Mouse (Mus musculus) cerebellum, adult 11 months (tissue): ENCODE results near the gene Scn1b.
A peak's percentile ranks its signal among the peaks of the same experiment; 100 is the strongest.

ENCODE experiments used
- DNase-seq: peaks from one replicate; pipeline ENCODE4 v3.0.0; 2022

Gene Scn1b

GRCm38 (mm10) chr7:31114646-31115045, 12.2 kb downstream of the Scn1b start:
- no peak for DNase-seq

GRCm38 (mm10) chr7:31113800-31114199, 13.0 kb downstream of the Scn1b start:
- no peak for DNase-seq

GRCm38 (mm10) chr7:31112036-31112435, 14.8 kb downstream of the Scn1b start:
- no peak for DNase-seq

- no peak for DNase-seq
Measured at GRCm38 (mm10) chr7:31110861-31111385, 15.9 kb downstream of the Scn1b start.

- DNase-seq = no peak
Measured at GRCm38 (mm10) chr7:31109796-31110195, 17.0 kb downstream of the Scn1b start.

- peak; percentile 75 for DNase-seq
Measured at GRCm38 (mm10) chr7:31109091-31109490, 17.7 kb downstream of the Scn1b start.

GRCm38 (mm10) chr7:31107781-31108180, 19.0 kb downstream of the Scn1b start:
- DNase-seq = no peak

- DNase-seq = no peak
Measured at GRCm38 (mm10) chr7:31106166-31106565, 20.6 kb downstream of the Scn1b start.

GRCm38 (mm10) chr7:31105061-31105768, 21.6 kb downstream of the Scn1b start:
- no peak for DNase-seq

GRCm38 (mm10) chr7:31100786-31101185, 26.0 kb downstream of the Scn1b start:
- DNase-seq = no peak

- no peak for DNase-seq
Measured at GRCm38 (mm10) chr7:31099612-31099982, 27.2 kb downstream of the Scn1b start.

GRCm38 (mm10) chr7:31098697-31099611, 27.8 kb downstream of the Scn1b start:
- DNase-seq = no peak

- peak; percentile 85 for DNase-seq
Measured at GRCm38 (mm10) chr7:31097583-31098248, 29.1 kb downstream of the Scn1b start.

- no peak for DNase-seq
Measured at GRCm38 (mm10) chr7:31096892-31097564, 29.8 kb downstream of the Scn1b start.

GRCm38 (mm10) chr7:31094774-31095501, 31.9 kb downstream of the Scn1b start:
- no peak for DNase-seq

- no peak for DNase-seq
Measured at GRCm38 (mm10) chr7:31089721-31090120, 37.1 kb downstream of the Scn1b start.

- no peak for DNase-seq
Measured at GRCm38 (mm10) chr7:31088206-31088605, 38.6 kb downstream of the Scn1b start.

- no peak for DNase-seq
Measured at GRCm38 (mm10) chr7:31087262-31087661, 39.5 kb downstream of the Scn1b start.

- DNase-seq = no peak
Measured at GRCm38 (mm10) chr7:31086175-31086755, 40.5 kb downstream of the Scn1b start.

- DNase-seq = no peak
Measured at GRCm38 (mm10) chr7:31085171-31085570, 41.6 kb downstream of the Scn1b start.

GRCm38 (mm10) chr7:31084140-31084539, 42.7 kb downstream of the Scn1b start:
- DNase-seq = no peak
